Mouse (Mus musculus) gastrocnemius, postnatal 10 days (tissue): ENCODE measurements at regions not wholly inside any gene's neighbourhood (a gene's known extent, or its start where the extent isn't known, plus 50 kb on each side); places are given as distances from the start of the nearest gene placed in this dataset.
A peak's percentile ranks its signal among the peaks of the same experiment; 100 is the strongest.
"Not testable (repeated sequence)": the region's sequence is repeated elsewhere in the genome, so short reads cannot be mapped to it uniquely, and the experiment has no call there.

Experiments used
- DNase-seq: peaks from one replicate; pipeline ENCODE4 v3.0.0; 2021; ENCODE audit warnings: mixed read lengths

GRCm38 (mm10) chr17:13551693-13552404 lies 197.5 kb downstream of the Tcp10c start:
- not testable (repeated sequence) for DNase-seq

GRCm38 (mm10) chr17:13552840-13553239 lies 198.5 kb downstream of the Tcp10c start:
- peak; percentile 32 for DNase-seq

DNA sequence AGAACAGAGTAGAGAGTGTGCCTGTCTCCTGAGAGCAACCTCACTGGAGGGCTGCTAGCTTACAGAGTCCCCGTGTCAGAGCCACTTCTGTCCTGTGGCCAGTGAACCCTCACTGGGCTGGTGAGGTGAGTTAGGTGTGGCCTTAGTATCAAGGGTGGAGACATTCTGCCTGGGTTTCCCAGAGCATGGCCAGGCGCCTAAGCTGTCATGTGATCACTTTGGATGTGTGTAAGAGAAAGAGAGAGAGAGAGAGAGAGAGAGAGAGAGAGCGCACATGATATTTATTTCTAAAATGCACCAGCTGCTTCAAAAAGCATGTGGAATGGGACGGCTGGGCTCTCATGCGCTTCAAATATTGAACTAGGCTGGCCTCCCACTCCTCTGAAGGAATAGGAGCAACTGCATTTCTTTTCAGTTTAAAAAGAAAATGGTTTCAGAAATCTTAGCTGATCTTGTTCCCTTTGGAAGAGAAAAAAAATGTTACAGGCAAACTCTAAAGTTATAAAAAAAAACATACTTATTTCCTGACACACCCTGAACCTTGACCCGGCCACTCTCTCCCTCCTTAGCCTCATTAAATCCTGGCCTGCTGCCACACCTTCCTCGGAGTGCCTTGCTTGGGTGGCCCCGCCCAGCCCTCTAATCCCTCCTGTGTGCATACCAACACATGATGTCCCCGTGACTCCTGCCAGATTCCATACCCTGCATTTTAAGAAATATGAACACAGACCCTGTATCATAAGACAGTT lies 201.1 kb downstream of the Tcp10c start:
- peak; percentile 53 for DNase-seq

DNA sequence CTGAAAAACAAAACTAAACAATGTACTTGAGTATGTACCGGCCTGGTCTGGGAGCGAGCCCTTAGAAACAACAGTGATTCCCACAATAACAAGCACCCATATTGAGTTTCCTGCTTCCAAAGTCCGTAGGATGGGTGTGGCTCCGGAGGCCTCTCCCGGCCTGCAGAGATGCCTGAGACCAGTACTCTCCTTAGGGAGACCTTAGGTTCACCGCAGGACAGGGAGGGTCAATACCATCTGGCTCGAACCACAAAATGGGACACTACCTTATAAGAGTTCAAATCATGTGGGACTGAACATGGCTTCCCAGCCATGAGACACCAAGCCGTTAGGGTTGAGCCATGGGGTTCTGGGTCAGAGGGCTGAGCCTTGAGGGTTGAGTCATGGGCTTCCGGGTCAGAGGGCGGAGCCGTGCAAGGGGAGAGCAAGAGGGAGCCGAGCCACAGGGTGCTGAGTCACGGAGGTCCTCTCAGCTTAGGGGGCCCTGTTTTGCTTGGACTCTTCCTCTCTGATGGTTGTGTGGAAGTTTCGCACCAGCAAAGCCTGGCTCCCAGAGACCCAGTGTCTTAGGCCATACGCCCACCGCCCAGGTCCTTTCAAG lies 201.8 kb downstream of the Tcp10c start:
- not testable (repeated sequence) for DNase-seq

- DNase-seq, result no peak
These were observed 201.5 kb upstream of the Afdn start for GRCm38 (mm10) chr17:13558863-13559262.

DNA sequence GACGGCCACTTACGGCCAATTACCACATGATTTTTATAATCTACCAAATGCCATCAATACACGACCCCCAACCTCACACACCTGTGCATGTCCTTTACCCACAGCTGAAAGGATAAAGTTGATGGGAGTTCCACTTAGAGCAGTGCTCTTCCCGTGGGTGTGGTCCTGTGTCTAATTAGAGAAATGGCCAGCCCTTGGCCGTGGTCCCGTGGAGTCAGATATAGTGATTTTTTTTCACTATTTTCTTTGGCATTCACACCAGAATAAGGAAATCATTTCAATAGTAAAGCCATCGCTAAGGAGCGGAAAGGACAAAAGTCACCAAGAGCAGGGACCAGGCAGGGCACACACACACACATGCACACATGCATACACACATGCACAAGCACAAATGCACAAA lies 199.0 kb upstream of the Afdn start:
- no peak for DNase-seq

DNA sequence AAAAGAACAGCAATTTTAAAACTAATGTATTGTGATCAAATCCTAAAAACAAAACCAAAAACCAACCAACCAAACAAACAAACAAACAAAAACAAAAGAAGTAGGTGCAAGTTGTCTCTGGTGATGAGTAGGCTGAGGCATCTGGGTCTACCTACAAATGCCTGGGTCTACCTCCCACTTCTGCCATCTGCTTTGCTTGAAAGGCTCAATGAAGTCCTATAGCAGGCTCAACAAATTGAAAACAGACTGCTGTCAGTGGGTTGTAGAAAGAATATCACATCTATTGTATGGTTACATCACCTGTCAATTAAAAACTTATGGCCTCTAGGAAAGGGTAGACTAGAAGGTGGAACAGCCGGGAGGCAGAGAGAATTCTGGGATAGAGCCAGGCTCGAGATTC lies 197.4 kb upstream of the Afdn start:
- no peak for DNase-seq

GRCm38 (mm10) chr17:13564800-13565199 lies 195.5 kb upstream of the Afdn start:
- DNase-seq, result no peak

DNA sequence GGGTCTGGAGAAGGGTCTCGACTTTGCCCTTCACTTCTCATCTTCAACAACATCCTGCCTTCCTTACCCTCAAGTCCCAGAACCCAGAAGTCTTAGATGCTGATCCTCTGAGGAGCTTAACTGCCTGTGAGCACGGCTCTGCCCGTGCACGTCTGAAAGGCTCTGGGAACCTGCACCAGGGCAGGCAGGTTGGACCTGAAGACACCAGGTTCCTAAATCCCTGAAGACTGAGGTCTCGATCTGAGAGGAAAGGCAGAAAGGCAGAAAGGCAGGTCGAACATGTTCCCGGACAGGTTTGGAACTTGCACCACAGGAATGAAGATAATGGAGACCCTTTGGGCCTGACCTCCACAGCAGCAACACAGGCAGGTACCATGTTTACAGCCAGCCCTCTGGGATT lies 193.7 kb upstream of the Afdn start:
- DNase-seq, result no peak

DNA sequence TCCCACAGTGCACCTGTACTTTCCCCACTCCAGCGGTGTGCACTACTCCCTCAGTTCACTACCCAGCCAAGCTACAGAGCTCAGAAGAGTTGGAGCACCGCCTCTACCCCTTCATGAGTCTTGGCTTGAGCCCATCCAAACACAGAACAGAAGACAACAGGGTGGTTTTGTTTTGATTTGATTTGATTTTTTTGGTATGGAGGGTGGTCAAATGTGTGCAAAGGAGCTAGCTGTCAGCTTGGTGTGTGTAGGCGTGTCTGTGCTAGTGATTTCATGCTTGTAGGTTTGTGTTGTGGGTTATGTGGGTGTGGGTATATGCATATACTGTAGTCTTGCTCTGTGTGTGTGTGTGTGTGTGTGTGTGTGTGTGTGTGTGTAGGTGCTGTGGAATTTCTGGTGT lies 193.2 kb upstream of the Afdn start:
- DNase-seq, result no peak

DNA sequence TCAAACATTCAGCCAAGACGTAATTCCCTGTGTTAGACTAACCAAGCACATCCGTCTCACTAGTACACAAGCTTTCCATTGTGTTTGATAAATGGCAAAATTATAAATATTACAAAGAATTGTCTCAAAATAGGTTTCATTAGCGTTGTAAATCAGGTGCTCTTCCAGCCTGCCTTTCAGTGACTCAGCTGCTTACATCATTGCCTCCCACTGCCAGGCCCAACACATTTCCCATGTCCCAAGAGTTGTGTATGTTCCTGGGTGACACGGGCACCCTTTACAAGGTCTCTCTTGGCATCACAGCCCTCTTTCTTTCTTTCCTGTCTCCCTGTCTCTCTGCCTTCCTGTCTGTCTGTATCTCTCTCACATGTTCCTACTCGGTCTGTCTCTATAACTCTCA lies 189.5 kb upstream of the Afdn start:
- DNase-seq, result no peak

DNA sequence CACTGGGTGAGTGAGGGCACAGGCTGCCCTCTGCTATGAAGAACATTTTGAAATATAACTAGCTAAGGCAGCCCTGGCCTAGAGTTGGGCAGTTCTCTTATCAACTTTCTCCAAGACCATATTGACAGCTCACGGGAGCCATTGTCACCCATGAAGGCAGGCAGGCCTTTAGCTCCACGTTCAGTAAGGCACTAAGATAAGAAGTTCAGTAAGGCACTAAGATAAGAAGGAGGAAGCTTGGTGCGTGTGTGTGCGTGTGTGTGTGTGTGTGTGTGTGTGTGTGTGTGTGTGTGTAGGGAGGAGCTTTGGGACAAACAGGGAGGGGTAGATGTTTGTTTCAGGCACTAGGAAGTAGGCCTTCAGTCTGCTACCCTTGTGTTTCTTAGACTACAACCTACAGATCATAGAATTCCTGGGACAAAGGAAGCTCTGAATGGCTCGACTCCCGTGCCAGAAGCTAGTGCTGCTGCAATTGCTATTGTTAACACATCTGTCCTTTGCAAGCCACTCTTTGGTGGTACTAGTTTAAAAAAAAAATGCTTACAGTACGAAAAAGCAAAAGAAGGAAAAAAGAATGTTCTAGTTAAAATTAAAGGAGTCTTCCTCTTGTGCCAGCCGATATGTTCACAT lies 188.0 kb upstream of the Afdn start:
- no peak for DNase-seq

DNA sequence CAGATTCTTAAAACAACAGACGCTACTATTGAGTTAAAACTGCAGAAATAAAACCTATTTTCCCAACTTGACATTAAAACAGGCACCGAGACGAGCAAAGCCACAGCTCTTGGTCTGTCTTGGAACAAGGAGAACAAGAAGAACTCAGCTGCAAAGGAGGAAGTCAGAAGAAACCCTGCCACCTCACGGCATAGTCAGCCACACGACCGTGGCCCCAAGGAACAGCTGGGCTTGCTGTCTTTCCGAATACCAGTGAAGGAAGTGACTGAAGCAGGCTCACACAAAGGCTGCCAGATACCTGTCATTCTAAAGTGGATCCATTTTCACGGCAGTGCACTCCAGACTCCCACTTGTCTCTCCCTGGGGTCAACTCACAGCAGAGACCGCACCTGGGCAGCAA lies 187.3 kb upstream of the Afdn start:
- no peak for DNase-seq

GRCm38 (mm10) chr17:13574122-13574521 lies 186.2 kb upstream of the Afdn start:
- DNase-seq, result no peak

- no peak for DNase-seq
These were observed 185.5 kb upstream of the Afdn start for GRCm38 (mm10) chr17:13574682-13575444.

- no peak for DNase-seq
These were observed 182.5 kb upstream of the Afdn start for GRCm38 (mm10) chr17:13577798-13578197.

GRCm38 (mm10) chr17:13581214-13581920 lies 179.0 kb upstream of the Afdn start:
- no peak for DNase-seq

GRCm38 (mm10) chr17:13581995-13582588 lies 178.2 kb upstream of the Afdn start:
- DNase-seq, result no peak

DNA sequence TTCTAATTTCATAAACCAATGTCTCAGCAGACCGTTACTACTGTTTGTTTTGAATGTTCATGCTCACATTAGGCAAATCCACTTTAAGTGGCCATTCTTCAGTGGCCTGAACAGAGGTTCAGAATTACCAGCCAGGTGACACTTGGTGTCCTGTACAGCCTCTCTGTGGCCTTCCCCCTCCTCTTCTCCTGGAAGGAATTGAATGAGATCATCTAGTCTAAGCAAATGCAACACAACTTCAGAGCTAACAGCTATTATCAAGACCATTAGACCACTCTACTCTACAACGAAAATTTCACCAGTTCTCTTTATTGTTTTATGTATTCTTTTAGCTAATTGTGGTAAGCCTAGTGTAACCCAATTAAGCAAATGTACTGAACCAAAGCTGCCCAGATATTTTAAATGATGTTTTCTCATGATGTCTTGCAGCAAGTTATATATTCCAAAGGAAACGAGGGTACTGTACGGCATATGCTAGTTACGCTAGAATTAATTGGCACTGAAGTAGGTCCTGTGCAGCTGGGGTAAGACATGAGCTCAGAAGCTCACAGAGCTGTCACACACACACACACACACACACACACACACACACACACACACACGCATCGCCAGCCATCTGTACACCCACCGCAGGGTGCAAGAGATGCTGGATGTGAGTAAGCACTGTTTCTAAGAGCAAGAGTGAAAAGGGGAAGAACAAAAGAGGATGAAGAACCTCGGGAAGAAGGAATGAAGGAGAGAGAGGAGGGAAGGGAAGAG lies 176.7 kb upstream of the Afdn start:
- DNase-seq, result no peak

GRCm38 (mm10) chr17:13584394-13584793 lies 175.9 kb upstream of the Afdn start:
- no peak for DNase-seq
